Mouse (Mus musculus): ENCODE results near the gene Jpt2.
"Not testable (repeated sequence)": the region's sequence is repeated elsewhere in the genome, so short reads cannot be mapped to it uniquely, and the experiment has no call there.

Jpt2 gene

GRCm38 (mm10) chr17:24960135-24960851, at the start of gene Jpt2:
Gene Jpt2, minus strand, starts transcription at chr17:24960689.
- peak; percentile 98 to 99 for DNase-seq

- DNase-seq: no peak
Measured at GRCm38 (mm10) chr17:25007480-25007879, 47.0 kb upstream of the Jpt2 start.

DNA sequence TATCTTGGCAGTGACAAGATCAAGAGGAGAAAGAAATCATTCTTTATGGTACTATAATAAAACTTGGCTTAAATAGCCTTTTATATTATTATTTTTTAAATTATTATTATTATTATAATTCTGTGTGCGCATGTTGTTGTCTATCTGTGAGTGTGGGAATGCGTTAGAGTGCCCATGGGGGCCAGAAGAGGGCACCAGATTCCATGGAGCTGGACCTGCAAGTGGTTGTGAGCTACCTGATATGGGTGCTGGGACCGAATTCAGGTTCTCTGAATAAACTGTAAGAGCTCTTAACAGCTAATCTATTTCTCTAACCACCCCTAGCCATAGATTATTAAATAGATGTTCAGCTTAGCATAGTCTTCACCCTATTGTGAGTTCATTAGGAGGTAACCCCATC, 44.6 kb upstream of the Jpt2 start:
- DNase-seq: no peak

DNA sequence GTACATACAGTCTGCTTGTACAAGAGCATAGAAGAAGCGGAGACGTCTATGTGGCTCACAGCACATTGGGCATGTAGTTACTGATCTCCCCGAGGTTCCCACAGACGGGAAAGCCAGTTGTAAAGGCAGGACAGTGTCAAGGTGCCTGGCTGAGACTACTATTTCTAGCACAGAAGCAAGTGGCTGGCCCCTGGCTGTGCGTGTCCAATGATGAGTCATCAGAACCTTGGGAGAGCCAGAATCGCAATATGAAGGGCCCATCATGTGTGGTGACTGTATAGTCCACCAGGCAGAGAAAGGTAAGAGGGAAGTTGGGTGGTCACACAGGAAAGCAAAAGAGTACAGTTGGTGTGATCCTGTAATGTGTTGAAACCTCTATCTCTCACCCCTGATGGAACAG, 34.2 kb upstream of the Jpt2 start:
- no peak for DNase-seq

DNA sequence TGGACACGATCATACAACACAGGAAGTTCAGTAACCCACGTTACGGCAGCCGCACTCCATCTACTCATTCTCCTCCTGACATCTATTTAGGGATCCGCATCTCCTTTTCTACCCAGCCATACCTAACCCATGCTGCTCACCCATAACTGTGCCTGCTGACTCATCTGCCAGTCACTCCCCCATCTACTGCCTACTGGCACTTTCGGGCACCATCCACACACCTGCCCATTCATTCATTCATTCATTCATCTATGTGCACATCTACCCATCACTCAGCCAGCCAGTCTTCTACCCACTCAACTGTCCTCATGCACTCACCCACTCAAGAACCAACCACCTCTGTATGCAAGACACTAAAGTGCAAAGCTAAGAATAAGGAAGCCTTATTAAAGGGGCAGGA, 26.7 kb upstream of the Jpt2 start:
- DNase-seq: no peak

DNA sequence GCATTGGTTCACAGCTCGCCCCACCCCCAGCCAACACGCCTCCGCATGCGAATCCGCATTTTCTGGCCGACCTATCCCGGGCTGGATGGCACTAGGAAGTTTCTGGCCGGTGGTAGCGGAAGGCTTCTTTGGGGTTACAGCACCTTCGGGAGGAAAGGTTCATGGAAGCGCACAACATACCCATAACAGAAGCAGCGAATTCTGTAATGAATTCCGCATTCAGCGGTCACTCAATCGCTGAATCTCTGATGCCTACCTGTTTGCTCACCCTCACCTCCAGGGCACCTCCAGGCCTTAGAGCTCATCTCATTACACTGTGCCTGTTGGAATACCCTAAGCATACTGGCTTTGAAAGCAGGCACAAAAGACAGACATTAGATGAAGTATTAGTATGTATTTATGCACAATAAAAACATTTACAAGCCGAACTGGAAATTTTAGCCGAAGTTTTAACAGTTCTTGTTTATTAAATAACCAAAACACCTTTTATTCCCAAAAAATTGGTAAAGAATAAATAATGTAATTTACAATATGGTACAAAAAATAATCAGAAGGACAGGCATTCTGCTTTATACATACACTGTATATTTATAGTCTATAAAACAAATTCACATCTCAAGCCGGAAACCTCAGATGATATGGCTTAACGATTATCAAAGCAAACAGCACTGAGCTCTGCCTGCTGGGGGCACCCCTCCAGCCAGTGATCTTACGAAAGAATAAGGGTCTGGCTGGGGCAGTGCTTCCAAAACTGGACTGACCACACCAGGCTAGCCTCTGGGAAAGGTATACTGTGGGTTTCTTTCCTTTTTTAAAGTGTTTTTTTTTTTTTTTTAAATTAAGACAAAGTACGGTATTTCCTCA, 595 bp upstream of the Jpt2 start:
- DNase-seq: no peak

- no peak for DNase-seq
Measured at GRCm38 (mm10) chr17:24959371-24959770, 1.1 kb downstream of the Jpt2 start.

GRCm38 (mm10) chr17:24953291-24953690, 7.2 kb downstream of the Jpt2 start:
- DNase-seq: no peak

DNA sequence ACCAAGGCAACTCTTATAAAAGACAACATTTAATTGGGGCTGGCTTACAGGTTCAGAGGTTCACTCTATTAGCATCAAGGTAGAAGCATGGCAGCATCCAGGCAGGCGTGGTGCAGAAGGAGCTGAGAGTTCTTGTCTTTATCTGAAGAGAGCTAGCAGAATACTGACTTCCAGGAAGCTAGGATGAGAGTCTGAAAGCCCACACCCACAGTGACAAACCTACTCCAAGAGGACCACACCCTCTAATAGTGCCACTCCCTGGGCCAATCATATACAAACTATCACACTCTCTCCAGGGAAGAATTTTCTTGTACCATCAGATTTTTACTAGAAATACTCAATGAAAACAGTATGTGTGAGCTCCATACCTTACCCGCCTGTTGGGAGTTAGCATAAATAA, 9.8 kb downstream of the Jpt2 start:
- no peak for DNase-seq

GRCm38 (mm10) chr17:24948204-24948603, 12.3 kb downstream of the Jpt2 start:
- no peak for DNase-seq

GRCm38 (mm10) chr17:24943589-24943988, 16.9 kb downstream of the Jpt2 start:
- DNase-seq: not testable (repeated sequence)

GRCm38 (mm10) chr17:24943036-24943435, 17.5 kb downstream of the Jpt2 start:
- no peak for DNase-seq

DNA sequence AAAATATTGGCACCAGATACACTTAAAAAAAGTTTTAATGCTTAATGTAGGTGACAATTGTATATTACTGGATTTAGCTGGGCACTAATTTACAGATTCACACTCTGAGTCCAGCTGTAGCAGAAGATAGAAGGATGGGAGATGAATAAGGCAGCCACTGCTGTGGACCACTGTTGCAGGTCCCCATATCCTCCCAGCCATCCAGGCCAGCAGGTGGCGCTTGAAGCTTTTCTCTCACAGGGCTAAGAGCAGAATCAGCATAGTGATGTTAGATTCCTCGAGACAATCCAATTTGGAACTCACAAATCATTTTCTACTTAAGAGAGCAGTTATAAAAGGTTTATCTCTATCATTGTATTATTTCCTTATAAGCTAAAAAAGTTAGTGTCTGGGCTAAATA, 18.0 kb downstream of the Jpt2 start:
- peak; percentile 40 to 59 for DNase-seq

DNA sequence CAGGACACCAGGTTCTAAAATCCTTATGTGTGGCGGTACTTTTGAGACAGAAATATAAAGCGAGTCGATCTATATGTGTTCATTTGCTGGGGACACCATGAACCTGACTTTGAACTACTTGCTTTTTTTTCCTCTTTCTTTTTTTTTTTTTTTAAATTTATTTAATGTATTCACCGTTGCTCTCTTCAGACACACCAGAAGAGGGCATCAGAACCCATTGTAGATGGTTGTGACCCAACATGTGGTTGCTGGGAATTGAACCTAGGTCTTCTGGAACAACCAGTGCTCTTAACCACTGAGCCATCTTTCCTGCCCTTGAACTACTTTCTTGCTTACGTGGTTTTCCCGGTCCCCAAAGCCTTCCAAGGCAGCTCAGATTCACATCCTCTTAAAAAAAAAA, 23.2 kb downstream of the Jpt2 start:
- DNase-seq: no peak

- DNase-seq: peak; percentile 96 to 97
Measured at GRCm38 (mm10) chr17:24936259-24937237, 23.9 kb downstream of the Jpt2 start, which contains the start of gene Mapk8ip3. Gene Mapk8ip3, minus strand, starts transcription at chr17:24936977.

DNA sequence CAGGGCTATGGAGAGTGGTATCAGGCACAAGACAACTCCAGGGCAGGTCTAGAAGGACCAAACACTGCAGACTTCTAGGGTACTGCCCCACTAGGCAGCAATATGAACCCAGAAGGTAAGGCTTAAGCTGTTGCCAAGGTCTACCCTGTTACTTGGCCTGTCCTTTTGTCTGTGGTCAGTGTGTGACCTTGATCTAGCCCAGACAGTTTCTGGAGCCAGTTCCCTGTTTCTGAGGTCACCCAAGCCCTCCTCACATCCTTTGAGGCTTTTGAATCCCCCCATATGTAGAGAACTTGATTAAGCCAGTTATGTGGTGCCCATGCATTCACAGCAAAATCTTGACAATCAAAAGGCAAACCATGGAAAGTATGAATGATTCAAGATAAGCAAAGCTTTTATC, 24.8 kb downstream of the Jpt2 start:
- no peak for DNase-seq

- no peak for DNase-seq
Measured at GRCm38 (mm10) chr17:24934926-24935325, 25.6 kb downstream of the Jpt2 start.

GRCm38 (mm10) chr17:24933163-24933562, 27.3 kb downstream of the Jpt2 start:
- no peak for DNase-seq

DNA sequence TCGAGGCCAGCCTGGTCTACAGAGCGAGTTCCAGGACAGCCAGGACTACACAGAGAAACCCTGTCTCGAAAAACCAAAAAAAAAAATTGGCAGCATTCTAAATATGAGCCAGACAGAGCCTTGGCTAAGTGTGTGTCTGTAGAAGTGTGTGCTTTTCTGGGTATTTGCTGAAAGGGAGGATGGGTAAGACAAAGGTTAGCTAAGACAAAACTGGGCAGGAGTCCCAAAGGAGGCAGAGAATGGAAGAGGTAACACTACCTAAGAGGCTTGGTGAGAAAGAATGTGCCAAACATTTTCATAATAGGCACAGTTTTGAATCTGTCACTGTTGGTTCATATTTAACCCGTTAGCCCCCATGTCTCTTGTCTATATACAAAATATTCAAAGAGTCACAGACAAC, 28.1 kb downstream of the Jpt2 start:
- no peak for DNase-seq

- DNase-seq: no peak
Measured at GRCm38 (mm10) chr17:24929506-24929905, 31.0 kb downstream of the Jpt2 start.

- no peak for DNase-seq
Measured at GRCm38 (mm10) chr17:24923246-24923645, 37.2 kb downstream of the Jpt2 start.

DNA sequence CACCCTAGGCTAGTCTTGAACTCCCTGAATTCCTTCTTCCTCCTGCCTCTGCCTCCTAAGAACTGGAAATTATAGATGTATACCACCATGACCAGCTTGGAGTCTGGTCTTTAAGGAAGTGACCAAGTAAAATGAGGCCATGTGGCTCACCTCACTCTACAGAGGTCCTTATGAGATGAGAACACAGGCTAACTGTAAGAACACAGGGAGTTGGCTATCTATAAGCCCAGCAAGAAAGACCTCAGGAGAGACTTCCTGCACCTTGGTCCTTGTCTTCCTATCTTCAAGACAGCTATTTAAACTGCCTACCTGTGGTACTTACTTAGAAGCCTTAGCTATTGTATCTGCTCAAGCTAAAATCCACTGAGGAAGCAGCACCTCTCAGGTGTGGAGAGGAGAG, 46.5 kb downstream of the Jpt2 start:
- DNase-seq: no peak

DNA sequence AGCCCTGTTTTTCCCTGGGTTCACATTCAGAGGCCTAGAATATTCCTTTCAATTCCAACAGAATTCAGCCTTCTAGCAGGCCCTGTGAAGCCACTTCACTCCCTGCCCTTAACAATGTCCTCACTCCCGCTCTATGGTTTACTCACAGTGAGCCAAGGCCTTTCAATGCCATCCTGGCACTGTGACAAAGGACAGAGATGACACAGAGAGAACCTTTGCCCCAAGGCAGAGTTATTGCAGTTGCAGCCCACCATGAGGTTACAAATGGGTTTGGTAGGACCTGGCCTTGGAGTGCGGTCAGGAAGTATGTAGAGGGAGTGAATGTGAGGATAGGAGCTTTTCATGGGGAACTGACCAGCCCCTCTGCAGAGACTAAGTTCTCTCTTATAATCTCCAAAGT, 52.9 kb downstream of the Jpt2 start:
- DNase-seq: no peak
